Mouse (Mus musculus) stomach, postnatal 0 days (tissue): ENCODE data around the gene Slain2. TPM values are rescaled to one million over a fixed set of nuclear protein-coding genes. Genes with fewer than 3 reads are reported as not detected.

Source experiments
- ATAC-seq: fragments of 200-750 bp; cut with Nextera tagmentation; 2 replicates; pipeline ENCODE4 v1.8.0; 2017; ENCODE audit not compliant: low FRiP score, low TSS enrichment
- DNase-seq: peaks from one replicate; pipeline ENCODE4 v3.0.0-alpha.2; 2016; ENCODE audit warnings: low spot score
- H3K27ac ChIP-seq: fragments of 300-500 bp; sonication (generic); replicated peaks from 2 replicates; pipeline ENCODE4 v1.5.1; 2014; ENCODE audit warnings: mild to moderate bottlenecking, control low read depth
- H3K27me3 ChIP-seq: fragments of 300-500 bp; sonication (generic); 2 replicates; pipeline ENCODE4 v1.6.1; 2014; ENCODE audit warnings: low read length; ENCODE audit not compliant: control insufficient read depth, insufficient read depth
- H3K36me3 ChIP-seq: fragments of 300-500 bp; sonication (generic); 2 replicates; pipeline ENCODE4 v1.6.1; 2014; ENCODE audit warnings: low read length, mixed read lengths; ENCODE audit not compliant: control insufficient read depth, insufficient read depth
- H3K4me1 ChIP-seq: fragments of 300-500 bp; sonication (generic); replicated peaks from 2 replicates; pipeline ENCODE4 v1.6.1; 2014; ENCODE audit warnings: antibody characterized with exemption; ENCODE audit not compliant: control insufficient read depth, insufficient read depth
- H3K4me2 ChIP-seq: fragments of 300-500 bp; sonication (generic); replicated peaks from 2 replicates; pipeline ENCODE4 v1.6.1; 2014; ENCODE audit warnings: low read depth, mild to moderate bottlenecking, control low read depth, moderate library complexity
- H3K4me3 ChIP-seq: fragments of 300-500 bp; sonication (generic); 2 replicates; pipeline ENCODE4 v1.5.1; 2014; ENCODE audit warnings: low read depth, low read length, control low read depth
- H3K9ac ChIP-seq: fragments of 300-500 bp; sonication (generic); 2 replicates; pipeline ENCODE4 v1.6.1; 2014; ENCODE audit warnings: mild to moderate bottlenecking, low read length, control low read depth, mixed read lengths
- H3K9me3 ChIP-seq: fragments of 300-500 bp; sonication (generic); 2 replicates; pipeline ENCODE4 v1.6.1; 2016; ENCODE audit warnings: low read length; ENCODE audit not compliant: control insufficient read depth
- CTCF ChIP-seq: IDR thresholded peaks from 2 replicates; pipeline ENCODE4 v1.5.1; 2016; ENCODE audit warnings: antibody characterized with exemption, low read depth, mild to moderate bottlenecking, moderate library complexity
- EP300 ChIP-seq: optimal IDR thresholded peaks from 2 replicates; pipeline ENCODE3; 2016; ENCODE audit warnings: antibody characterized with exemption
- WGBS: fragments of 180-500 bp; shearing (Covaris S2); extraction: QIAGEN DNeasy Blood & Tissue Kit; methylation state at CpG from one replicate; pipeline ENCODE4 v1.1.7; 2014; 5-methylcytosine and 5-hydroxymethylcytosine counted together
- polyA plus RNA-seq: library from polyadenylated mRNA; unstranded; fragments of >200 nt; fragmentation: Nextera tagmentation; extraction: Ambion mirVana; gene quantifications from 2 replicates; pipeline ENCODE4 v1.2.1, GENCODE M21; 2015

The Slain2 gene
- polyA plus RNA-seq, 1 experiment from 2014 or later, result 10.0 TPM

DNA sequence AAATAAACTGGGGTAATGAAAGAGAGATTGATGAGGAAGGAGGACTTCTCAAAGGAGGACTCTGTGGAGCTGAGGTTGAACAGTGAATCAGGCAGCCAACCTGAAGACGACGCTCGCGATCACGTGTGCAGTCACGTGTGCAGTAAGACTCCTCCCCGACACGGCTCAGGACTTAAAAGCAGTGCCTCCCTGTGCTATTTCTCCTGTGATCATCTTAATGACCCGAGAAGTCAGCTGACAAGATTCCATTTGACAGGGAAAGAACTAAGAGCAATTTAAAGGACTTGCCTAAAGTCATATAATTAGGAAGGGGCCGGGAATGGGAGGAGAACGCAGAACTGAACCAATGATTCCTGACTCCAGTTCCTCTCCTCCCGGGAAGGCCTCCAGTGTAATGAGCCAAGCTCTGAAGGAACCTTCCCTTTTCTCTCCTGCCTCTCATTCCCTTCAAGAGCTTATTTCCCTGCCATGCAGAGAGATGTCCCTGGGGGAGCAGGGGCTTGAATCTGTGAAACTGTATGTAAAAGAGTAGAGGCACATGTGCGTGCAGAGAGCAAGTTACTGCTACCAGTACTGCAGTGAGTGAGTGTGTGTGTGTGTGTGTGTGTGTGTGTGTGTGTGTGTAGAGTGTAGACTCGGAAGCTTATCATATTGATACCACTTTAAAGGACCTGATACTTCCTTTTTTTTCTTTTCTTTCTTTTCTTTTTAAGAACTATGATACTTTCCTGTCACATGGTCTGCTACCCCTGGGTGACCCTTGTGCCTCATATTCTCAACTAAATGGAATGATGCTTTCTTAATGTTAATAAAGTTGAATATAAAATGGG, 44.1 kb upstream of the Slain2 start:
- Histone ChIP-seq H3K27ac (no peak overlapping the region), H3K9ac (no peak overlapping the region), H3K27me3 (no peaks in the 10 kb centered on the region), H3K4me2 (no peak overlapping the region), H3K36me3 (no peaks in the 10 kb centered on the region), H3K9me3 (no peaks in the 10 kb centered on the region), H3K4me3 (no peak overlapping the region), H3K4me1 (no peaks in the 10 kb centered on the region)
- no peak for DNase-seq
- ATAC-seq, result no peak
- 77% methylated on average over 14 of the region's 14 CpGs for WGBS
- TF ChIP-seq CTCF (no peak), EP300 (no peak)

DNA sequence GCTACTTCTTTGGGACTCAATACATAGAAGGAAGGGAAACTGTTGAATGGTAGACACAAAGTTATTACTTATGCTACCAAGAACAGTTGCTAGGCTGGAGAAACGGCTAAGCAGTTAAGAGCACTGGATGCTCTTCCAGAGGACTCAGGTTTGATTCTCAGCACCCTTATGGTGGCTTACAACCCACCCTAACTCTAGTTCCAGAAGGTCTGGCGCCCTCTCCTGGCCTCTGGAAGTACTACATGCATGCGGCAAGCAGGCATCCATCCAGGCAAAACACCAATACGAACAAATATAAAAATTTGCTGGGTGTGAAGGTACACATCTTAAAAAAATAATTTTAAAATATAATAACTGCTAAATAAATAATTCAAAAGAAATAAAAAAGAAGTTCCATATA, 43.0 kb upstream of the Slain2 start:
- Histone ChIP-seq H3K36me3 (no peaks in the 10 kb centered on the region), H3K27ac (no peak overlapping the region), H3K9me3 (no peaks in the 10 kb centered on the region), H3K4me3 (no peak overlapping the region), H3K27me3 (no peaks in the 10 kb centered on the region), H3K9ac (no peak overlapping the region), H3K4me1 (no peaks in the 10 kb centered on the region), H3K4me2 (no peak overlapping the region)
- no peak for ATAC-seq
- no peak for DNase-seq
- TF ChIP-seq EP300, result no peak
- TF ChIP-seq CTCF, result peak; percentile 48
- WGBS, result 77% methylated on average over 4 of the region's 4 CpGs

DNA sequence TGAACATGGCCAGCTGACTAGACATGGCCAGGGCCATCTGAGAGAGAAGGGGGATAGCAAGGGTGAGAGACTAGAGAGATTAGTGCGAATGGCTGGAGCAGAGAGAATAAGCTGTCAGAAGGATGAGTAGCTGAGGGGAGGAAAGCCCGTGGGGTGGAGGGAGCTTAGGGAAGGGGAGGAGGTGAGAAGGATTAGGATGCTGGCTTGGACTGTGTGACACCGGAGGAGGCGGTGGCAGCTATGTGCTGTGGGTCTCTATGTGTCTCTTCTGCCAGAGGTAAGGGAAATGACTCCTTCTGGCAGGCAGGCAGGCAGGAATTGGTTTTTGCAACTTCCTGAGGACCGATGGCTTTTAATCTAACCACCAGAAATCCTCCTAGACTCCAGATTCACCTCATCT, 34.4 kb upstream of the Slain2 start:
- 32% methylated on average over 5 of the region's 5 CpGs for WGBS
- Histone ChIP-seq H3K4me2 (no peak overlapping the region), H3K27ac (no peak overlapping the region), H3K9ac (no peak overlapping the region), H3K4me3 (no peak overlapping the region), H3K27me3 (no peaks in the 10 kb centered on the region), H3K4me1 (no peaks in the 10 kb centered on the region), H3K36me3 (no peaks in the 10 kb centered on the region), H3K9me3 (no peaks in the 10 kb centered on the region)
- ATAC-seq (no peak), DNase-seq (no peak)
- TF ChIP-seq CTCF, result no peak
- no peak for TF ChIP-seq EP300

DNA sequence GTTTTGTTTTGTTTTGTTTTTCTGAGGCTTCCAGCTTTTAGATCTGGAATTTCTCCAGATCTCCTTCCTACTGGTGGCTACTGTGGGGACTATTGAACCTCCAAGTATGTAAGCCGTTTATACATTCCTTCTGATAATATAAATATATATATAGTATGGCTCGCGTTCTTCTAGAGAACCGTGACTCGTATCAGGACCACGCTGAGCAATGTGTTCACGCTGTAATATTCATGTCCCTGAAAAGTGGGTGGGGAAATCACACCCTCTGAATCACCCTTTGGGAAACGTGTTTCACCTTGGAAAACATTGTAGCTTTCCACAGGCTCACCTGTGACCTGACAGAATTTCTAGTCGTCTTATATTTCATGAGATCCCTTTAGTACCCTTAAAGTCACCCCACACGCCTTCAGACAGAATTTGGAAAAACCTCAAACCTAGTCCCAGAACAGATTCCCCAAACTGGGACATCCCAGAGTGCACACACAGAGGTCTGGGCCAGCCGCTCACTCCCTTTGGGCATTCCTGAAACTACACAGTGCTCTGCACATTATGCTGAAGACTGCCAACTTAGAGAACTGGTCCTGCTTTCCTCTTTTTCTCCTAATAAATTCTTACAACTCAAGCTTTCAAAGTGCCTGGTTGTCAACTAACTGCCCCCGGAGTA, 32.2 kb upstream of the Slain2 start:
- no peak overlapping the region for H3K4me3 ChIP-seq
- no peaks in the 10 kb centered on the region for H3K27me3 ChIP-seq
- ATAC-seq (no peak), DNase-seq (no peak)
- no peak overlapping the region for H3K27ac ChIP-seq
- no peaks in the 10 kb centered on the region for H3K4me1 ChIP-seq
- WGBS, result 40% methylated on average over 12 of the region's 12 CpGs
- no peaks in the 10 kb centered on the region for H3K9me3 ChIP-seq
- H3K4me2 ChIP-seq, result no peak overlapping the region
- H3K9ac ChIP-seq, result no peak overlapping the region
- no peaks in the 10 kb centered on the region for H3K36me3 ChIP-seq
- TF ChIP-seq EP300, result no peak

DNA sequence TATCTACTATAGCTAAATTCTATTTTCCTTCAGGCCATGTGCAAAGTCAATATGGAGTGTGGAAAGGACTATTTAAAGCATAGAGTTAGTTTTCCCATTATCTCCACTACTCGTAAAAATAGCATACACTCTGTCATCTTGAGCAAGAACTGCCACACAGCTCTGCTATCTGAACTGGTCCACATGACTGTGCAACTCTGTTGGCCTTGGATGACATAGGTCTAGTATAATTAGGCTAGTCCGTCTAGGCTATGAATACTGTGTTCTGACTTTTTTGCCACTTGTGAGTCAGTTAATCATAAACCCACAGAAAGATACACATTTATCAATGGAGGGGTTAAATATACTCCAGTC, 31.7 kb upstream of the Slain2 start:
- Histone ChIP-seq H3K4me2 (no peak overlapping the region), H3K9me3 (no peaks in the 10 kb centered on the region), H3K4me1 (no peaks in the 10 kb centered on the region), H3K9ac (no peak overlapping the region), H3K27me3 (no peaks in the 10 kb centered on the region), H3K4me3 (no peak overlapping the region), H3K36me3 (no peaks in the 10 kb centered on the region), H3K27ac (no peak overlapping the region)
- ATAC-seq, result no peak
- no peak for DNase-seq
- TF ChIP-seq CTCF (no peak), EP300 (no peak)
- 52% methylated on average over 2 of the region's 2 CpGs for WGBS

DNA sequence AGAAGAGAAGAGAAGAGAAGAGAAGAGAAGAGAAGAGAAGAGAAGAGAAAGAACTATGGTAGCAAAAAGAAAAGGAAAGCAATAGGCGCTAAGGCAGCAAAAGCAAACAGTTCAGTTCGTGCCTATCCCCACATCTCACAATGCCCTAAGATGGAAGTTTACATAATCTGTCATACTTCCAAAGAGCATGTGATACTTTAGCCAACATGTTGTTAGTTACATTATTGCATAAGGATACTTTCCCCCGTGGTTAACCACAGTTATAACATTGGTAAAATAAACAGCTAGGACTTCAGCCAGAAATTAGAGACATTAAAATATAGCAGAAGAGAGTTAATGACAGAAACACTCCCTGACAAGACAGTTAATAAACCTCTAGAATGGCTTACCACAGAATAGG, 30.4 kb upstream of the Slain2 start:
- TF ChIP-seq EP300 (no peak), CTCF (no peak)
- H3K36me3 ChIP-seq, result no peaks in the 10 kb centered on the region
- H3K4me2 ChIP-seq, result no peak overlapping the region
- no peak for ATAC-seq
- no peak for DNase-seq
- no peak overlapping the region for H3K4me3 ChIP-seq
- no peaks in the 10 kb centered on the region for H3K4me1 ChIP-seq
- H3K27me3 ChIP-seq, result no peaks in the 10 kb centered on the region
- 34% methylated on average over 3 of the region's 3 CpGs for WGBS
- no peaks in the 10 kb centered on the region for H3K9me3 ChIP-seq
- H3K27ac ChIP-seq, result no peak overlapping the region
- no peak overlapping the region for H3K9ac ChIP-seq
